Mouse (Mus musculus): ENCODE measurements around the gene Ddx46. TPM values are rescaled to one million over a fixed set of nuclear protein-coding genes. Genes with fewer than 3 reads are reported as not detected.
A peak's percentile ranks its signal among the peaks of the same experiment; 100 is the strongest.

Gene Ddx46
- polyA plus RNA-seq, 1 experiment from 2014 or later: 18.2 TPM

- peak within 1 kb of the TSS; percentile 83 for H3K4me3 ChIP-seq (ENCODE audit: low read depth, low read length)
- H3K9ac ChIP-seq (replicated peaks; ENCODE audit: low read depth): peak within 1 kb of the TSS; percentile 64
- H3K9me3 ChIP-seq (ENCODE audit: low read length): no peaks in the 10 kb centered on the region
- ATAC-seq: peak; percentile 96
- no peaks in the 10 kb centered on the region; the same call in 1 of the 2 replicates for H3K4me1 ChIP-seq (ENCODE audit: insufficient read depth, low read depth, low read length)
- peak; percentile 88 for DNase-seq (ENCODE audit: low spot score)
- WGBS: 7% methylated on average over 48 of the region's 51 CpGs
- H3K4me2 ChIP-seq (replicated peaks; ENCODE audit: low read depth, low read length): peak within 1 kb of the TSS; percentile 76
- peaks cover 21% of the 10 kb centered on the region; the same call in 1 of the 2 replicates for H3K36me3 ChIP-seq (ENCODE audit: insufficient read depth, low read length)
- H3K27ac ChIP-seq (ENCODE audit: low read length): peak within 1 kb of the TSS; percentile 54
- no peak for TF ChIP-seq EP300 (IDR thresholded peaks at IDR 0.05)
- no peak for TF ChIP-seq CTCF (IDR thresholded peaks at IDR 0.05)
- no peaks in the 10 kb centered on the region for H3K27me3 ChIP-seq (replicated peaks; ENCODE audit: insufficient read depth, low read length)
Measured at GRCm38 (mm10) chr13:55599566-55600540, 35.0 kb upstream of the Ddx46 start, which contains the start of gene B4galt7. Gene B4galt7, plus strand, starts transcription at chr13:55599896.

- WGBS: 14% methylated on average over 9 of the region's 9 CpGs
- Histone ChIP-seq H3K4me3 (ENCODE audit: low read depth, low read length) (peak overlapping the region; percentile 83), H3K9ac (replicated peaks; ENCODE audit: low read depth) (peak overlapping the region; percentile 64; the same call in 1 of the 2 replicates), H3K4me2 (replicated peaks; ENCODE audit: low read depth, low read length) (peak overlapping the region; percentile 76), H3K9me3 (ENCODE audit: low read length) (no peaks in the 10 kb centered on the region), H3K4me1 (ENCODE audit: insufficient read depth, low read depth, low read length) (no peaks in the 10 kb centered on the region; the same call in 1 of the 2 replicates), H3K36me3 (ENCODE audit: insufficient read depth, low read length) (peaks cover 21% of the 10 kb centered on the region; the same call in 1 of the 2 replicates), H3K27me3 (replicated peaks; ENCODE audit: insufficient read depth, low read length) (no peaks in the 10 kb centered on the region), H3K27ac (ENCODE audit: low read length) (no peak overlapping the region)
- TF ChIP-seq CTCF (IDR thresholded peaks at IDR 0.05) (no peak), EP300 (IDR thresholded peaks at IDR 0.05) (no peak)
- DNase-seq (ENCODE audit: low spot score) (peak; percentile 65), ATAC-seq (peak; percentile 51)
Measured at GRCm38 (mm10) chr13:55600657-55601056, 34.2 kb upstream of the Ddx46 start.

GRCm38 (mm10) chr13:55601611-55602010 lies 33.2 kb upstream of the Ddx46 start:
- WGBS: under 1% methylated on average over 3 of the region's 3 CpGs
- Histone ChIP-seq H3K36me3 (ENCODE audit: insufficient read depth, low read length) (peaks cover 13% of the 10 kb centered on the region; the same call in 1 of the 2 replicates), H3K9me3 (ENCODE audit: low read length) (no peaks in the 10 kb centered on the region), H3K9ac (replicated peaks; ENCODE audit: low read depth) (no peak overlapping the region), H3K4me1 (ENCODE audit: insufficient read depth, low read depth, low read length) (no peaks in the 10 kb centered on the region; the same call in 1 of the 2 replicates), H3K27ac (ENCODE audit: low read length) (no peak overlapping the region), H3K27me3 (replicated peaks; ENCODE audit: insufficient read depth, low read length) (no peaks in the 10 kb centered on the region), H3K4me2 (replicated peaks; ENCODE audit: low read depth, low read length) (no peak overlapping the region), H3K4me3 (ENCODE audit: low read depth, low read length) (no peak overlapping the region)
- no peak for ATAC-seq
- peak; percentile 63 for DNase-seq (ENCODE audit: low spot score)
- peak; percentile 93 for TF ChIP-seq CTCF (IDR thresholded peaks at IDR 0.05)
- TF ChIP-seq EP300 (IDR thresholded peaks at IDR 0.05): no peak

GRCm38 (mm10) chr13:55604606-55605005 lies 30.2 kb upstream of the Ddx46 start:
- H3K36me3 ChIP-seq (ENCODE audit: insufficient read depth, low read length): 0 out of 2 replicates have a peak, but pooled peaks cover 10% of the 10 kb centered on the region
- no peak for TF ChIP-seq CTCF (IDR thresholded peaks at IDR 0.05)
- TF ChIP-seq EP300 (IDR thresholded peaks at IDR 0.05): no peak
- H3K4me1 ChIP-seq (ENCODE audit: insufficient read depth, low read depth, low read length): no peaks in the 10 kb centered on the region; the same call in 1 of the 2 replicates
- no peak overlapping the region for H3K4me2 ChIP-seq (replicated peaks; ENCODE audit: low read depth, low read length)
- no peak for DNase-seq (ENCODE audit: low spot score)
- no peak for ATAC-seq
- no peak overlapping the region for H3K4me3 ChIP-seq (ENCODE audit: low read depth, low read length)
- WGBS: 91% methylated on average over 3 of the region's 3 CpGs
- no peak overlapping the region for H3K9ac ChIP-seq (replicated peaks; ENCODE audit: low read depth)
- H3K9me3 ChIP-seq (ENCODE audit: low read length): no peaks in the 10 kb centered on the region
- H3K27ac ChIP-seq (ENCODE audit: low read length): no peak overlapping the region
- no peaks in the 10 kb centered on the region for H3K27me3 ChIP-seq (replicated peaks; ENCODE audit: insufficient read depth, low read length)

- no peak for ATAC-seq
- Histone ChIP-seq H3K9me3 (ENCODE audit: low read length) (no peaks in the 10 kb centered on the region), H3K9ac (replicated peaks; ENCODE audit: low read depth) (no peak overlapping the region), H3K27me3 (replicated peaks; ENCODE audit: insufficient read depth, low read length) (no peaks in the 10 kb centered on the region), H3K4me3 (ENCODE audit: low read depth, low read length) (no peak overlapping the region), H3K36me3 (ENCODE audit: insufficient read depth, low read length) (0 out of 2 replicates have a peak, but pooled peaks cover 10% of the 10 kb centered on the region), H3K27ac (ENCODE audit: low read length) (no peak overlapping the region), H3K4me1 (ENCODE audit: insufficient read depth, low read depth, low read length) (no peaks in the 10 kb centered on the region), H3K4me2 (replicated peaks; ENCODE audit: low read depth, low read length) (no peak overlapping the region)
- 74% methylated on average over 10 of the region's 10 CpGs for WGBS
- no peak for TF ChIP-seq EP300 (IDR thresholded peaks at IDR 0.05)
- no peak for TF ChIP-seq CTCF (IDR thresholded peaks at IDR 0.05)
- no peak for DNase-seq (ENCODE audit: low spot score)
Measured at GRCm38 (mm10) chr13:55606899-55607623, 27.8 kb upstream of the Ddx46 start.

GRCm38 (mm10) chr13:55607624-55608006 lies 27.2 kb upstream of the Ddx46 start:
- Histone ChIP-seq H3K27ac (ENCODE audit: low read length) (no peak overlapping the region), H3K4me2 (replicated peaks; ENCODE audit: low read depth, low read length) (no peak overlapping the region), H3K27me3 (replicated peaks; ENCODE audit: insufficient read depth, low read length) (no peaks in the 10 kb centered on the region), H3K4me3 (ENCODE audit: low read depth, low read length) (no peak overlapping the region), H3K9ac (replicated peaks; ENCODE audit: low read depth) (no peak overlapping the region), H3K9me3 (ENCODE audit: low read length) (no peaks in the 10 kb centered on the region), H3K4me1 (ENCODE audit: insufficient read depth, low read depth, low read length) (no peaks in the 10 kb centered on the region), H3K36me3 (ENCODE audit: insufficient read depth, low read length) (0 out of 2 replicates have a peak, but pooled peaks cover 10% of the 10 kb centered on the region)
- 89% methylated on average over 2 of the region's 2 CpGs for WGBS
- no peak for DNase-seq (ENCODE audit: low spot score)
- TF ChIP-seq EP300 (IDR thresholded peaks at IDR 0.05) (no peak), CTCF (IDR thresholded peaks at IDR 0.05) (no peak)
- no peak for ATAC-seq
